Mouse (Mus musculus): ENCODE measurements at regions not wholly inside any gene's neighbourhood (a gene's known extent, or its start where the extent isn't known, plus 50 kb on each side); places are given as distances from the start of the nearest gene placed in this dataset.

GRCm38 (mm10) chr9:33837666-33838380, 647.9 kb upstream of the Kirrel3 start:
- Histone ChIP-seq H3K9ac (replicated peaks) (no peak overlapping the region), H3K27ac (ENCODE audit: low read depth) (no peak overlapping the region), H3K4me3 (ENCODE audit: low read depth, low read length) (no peak overlapping the region), H3K27me3 (ENCODE audit: insufficient read depth, low read length) (no peaks in the 10 kb centered on the region), H3K9me3 (ENCODE audit: low read length) (no peaks in the 10 kb centered on the region), H3K4me2 (ENCODE audit: low read depth, low read length) (no peak overlapping the region), H3K4me1 (ENCODE audit: insufficient read depth) (no peaks in the 10 kb centered on the region), H3K36me3 (replicated peaks; ENCODE audit: insufficient read depth, low read length) (no peaks in the 10 kb centered on the region)
- ATAC-seq (no peak), DNase-seq (no peak)
- TF ChIP-seq EP300 (IDR thresholded peaks at IDR 0.05; ENCODE audit: low read depth) (no peak), CTCF (IDR thresholded peaks at IDR 0.05; ENCODE audit: low read depth) (no peak)
- WGBS (ENCODE audit: insufficient replicate concordance) = 63% methylated on average over 1 of the region's 1 CpGs

DNA sequence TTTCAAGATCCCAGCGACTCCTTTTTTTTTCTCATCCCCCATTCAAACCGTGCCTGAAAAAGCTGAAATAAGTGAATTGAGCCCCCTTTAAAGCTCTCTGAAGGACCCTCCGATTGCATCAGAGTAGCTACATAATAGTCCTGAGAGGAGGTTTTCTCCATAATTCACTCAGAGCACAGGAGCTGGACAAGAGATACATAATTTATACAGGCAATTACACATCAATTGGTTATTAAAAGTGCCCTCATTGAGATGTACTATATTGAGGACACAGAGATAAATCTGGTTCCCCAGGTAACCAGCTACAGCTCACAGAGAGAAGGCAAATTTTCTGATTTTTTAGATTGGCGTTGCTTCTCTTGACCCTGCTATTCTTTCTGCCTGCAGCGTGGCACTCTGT, 636.1 kb upstream of the Kirrel3 start:
- whole genome bisulfite sequencing (ENCODE audit: insufficient replicate concordance) = 74% methylated on average over 5 of the region's 5 CpGs
- Histone ChIP-seq H3K27ac (ENCODE audit: low read depth) (no peak overlapping the region), H3K36me3 (replicated peaks; ENCODE audit: insufficient read depth, low read length) (no peaks in the 10 kb centered on the region), H3K4me2 (ENCODE audit: low read depth, low read length) (no peak overlapping the region), H3K9me3 (ENCODE audit: low read length) (no peaks in the 10 kb centered on the region), H3K27me3 (ENCODE audit: insufficient read depth, low read length) (no peaks in the 10 kb centered on the region), H3K4me3 (ENCODE audit: low read depth, low read length) (no peak overlapping the region), H3K4me1 (ENCODE audit: insufficient read depth) (no peaks in the 10 kb centered on the region), H3K9ac (replicated peaks) (no peak overlapping the region)
- TF ChIP-seq CTCF (IDR thresholded peaks at IDR 0.05; ENCODE audit: low read depth) (no peak), EP300 (IDR thresholded peaks at IDR 0.05; ENCODE audit: low read depth) (no peak)
- DNase-seq = no peak
- no peak for ATAC-seq

GRCm38 (mm10) chr9:33850024-33850423, 635.7 kb upstream of the Kirrel3 start:
- no peak for ATAC-seq
- no peak for DNase-seq
- Histone ChIP-seq H3K4me1 (ENCODE audit: insufficient read depth) (no peaks in the 10 kb centered on the region), H3K36me3 (replicated peaks; ENCODE audit: insufficient read depth, low read length) (no peaks in the 10 kb centered on the region), H3K4me2 (ENCODE audit: low read depth, low read length) (no peak overlapping the region), H3K4me3 (ENCODE audit: low read depth, low read length) (no peak overlapping the region), H3K9me3 (ENCODE audit: low read length) (no peaks in the 10 kb centered on the region), H3K27ac (ENCODE audit: low read depth) (no peak overlapping the region), H3K27me3 (ENCODE audit: insufficient read depth, low read length) (no peaks in the 10 kb centered on the region), H3K9ac (replicated peaks) (no peak overlapping the region)
- TF ChIP-seq CTCF (IDR thresholded peaks at IDR 0.05; ENCODE audit: low read depth) (no peak), EP300 (IDR thresholded peaks at IDR 0.05; ENCODE audit: low read depth) (no peak)
- WGBS (ENCODE audit: insufficient replicate concordance) = 80% methylated on average over 7 of the region's 7 CpGs

DNA sequence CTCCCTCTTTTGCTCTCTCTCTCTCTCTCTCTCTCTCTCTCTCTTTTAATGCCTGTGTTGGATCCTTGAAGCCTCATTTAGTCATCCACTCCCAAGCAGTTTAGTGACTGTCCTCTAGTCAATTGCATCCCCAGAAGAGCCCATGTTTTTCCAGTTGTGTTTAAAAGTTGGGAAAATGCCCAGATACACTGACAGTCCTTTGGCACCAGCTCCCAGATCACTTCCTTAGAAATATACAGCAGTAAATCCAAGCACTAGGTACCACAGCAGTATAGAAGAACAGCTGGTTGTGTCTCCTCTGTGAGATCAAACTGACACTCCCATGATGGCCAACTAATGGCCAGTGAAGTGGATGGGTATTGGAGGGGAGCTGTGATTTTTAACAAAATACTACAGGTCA, 634.7 kb upstream of the Kirrel3 start:
- ATAC-seq = no peak
- Histone ChIP-seq H3K27me3 (ENCODE audit: insufficient read depth, low read length) (no peaks in the 10 kb centered on the region), H3K9ac (replicated peaks) (no peak overlapping the region), H3K4me3 (ENCODE audit: low read depth, low read length) (no peak overlapping the region), H3K9me3 (ENCODE audit: low read length) (no peaks in the 10 kb centered on the region), H3K4me2 (ENCODE audit: low read depth, low read length) (no peak overlapping the region), H3K4me1 (ENCODE audit: insufficient read depth) (no peaks in the 10 kb centered on the region), H3K36me3 (replicated peaks; ENCODE audit: insufficient read depth, low read length) (no peaks in the 10 kb centered on the region), H3K27ac (ENCODE audit: low read depth) (no peak overlapping the region)
- TF ChIP-seq CTCF (IDR thresholded peaks at IDR 0.05; ENCODE audit: low read depth) (no peak), EP300 (IDR thresholded peaks at IDR 0.05; ENCODE audit: low read depth) (no peak)
- no peak for DNase-seq

- no peak for ATAC-seq
- no peak for DNase-seq
- H3K9ac ChIP-seq (replicated peaks) = no peak overlapping the region
- TF ChIP-seq EP300 (IDR thresholded peaks at IDR 0.05; ENCODE audit: low read depth) = no peak
- TF ChIP-seq CTCF (IDR thresholded peaks at IDR 0.05; ENCODE audit: low read depth) = peak; percentile 36
- WGBS (ENCODE audit: insufficient replicate concordance) = 28% methylated on average over 2 of the region's 2 CpGs
- H3K4me3 ChIP-seq (ENCODE audit: low read depth, low read length) = no peak overlapping the region
- no peaks in the 10 kb centered on the region for H3K27me3 ChIP-seq (ENCODE audit: insufficient read depth, low read length)
- H3K4me1 ChIP-seq (ENCODE audit: insufficient read depth) = no peaks in the 10 kb centered on the region
- H3K36me3 ChIP-seq (replicated peaks; ENCODE audit: insufficient read depth, low read length) = no peaks in the 10 kb centered on the region
- no peaks in the 10 kb centered on the region for H3K9me3 ChIP-seq (ENCODE audit: low read length)
- H3K27ac ChIP-seq (ENCODE audit: low read depth) = no peak overlapping the region
- no peak overlapping the region for H3K4me2 ChIP-seq (ENCODE audit: low read depth, low read length)
Measured at GRCm38 (mm10) chr9:33856169-33856568, 629.5 kb upstream of the Kirrel3 start.

DNA sequence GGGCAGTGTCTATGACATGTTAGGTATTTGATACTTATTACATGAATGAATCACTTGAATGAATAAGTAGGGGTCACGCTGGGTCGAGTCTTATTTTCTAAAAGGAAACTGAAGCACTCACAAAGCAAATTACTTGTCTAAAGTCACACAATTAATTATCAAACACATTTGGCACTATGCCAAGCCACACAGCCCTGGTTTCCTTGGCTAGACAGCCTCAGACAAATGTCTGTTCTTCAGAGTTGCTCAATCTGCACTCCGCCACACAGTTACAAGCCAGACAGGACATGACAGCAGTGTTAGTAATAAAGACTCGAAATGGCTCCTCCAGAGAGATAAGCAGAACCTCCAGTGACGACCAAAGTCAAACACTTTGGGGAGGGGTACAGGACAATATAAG, 627.2 kb upstream of the Kirrel3 start:
- no peaks in the 10 kb centered on the region for H3K36me3 ChIP-seq (replicated peaks; ENCODE audit: insufficient read depth, low read length)
- H3K9me3 ChIP-seq (ENCODE audit: low read length) = no peaks in the 10 kb centered on the region
- ATAC-seq = no peak
- H3K4me1 ChIP-seq (ENCODE audit: insufficient read depth) = no peaks in the 10 kb centered on the region
- no peaks in the 10 kb centered on the region for H3K27me3 ChIP-seq (ENCODE audit: insufficient read depth, low read length)
- TF ChIP-seq CTCF (IDR thresholded peaks at IDR 0.05; ENCODE audit: low read depth) (no peak), EP300 (IDR thresholded peaks at IDR 0.05; ENCODE audit: low read depth) (no peak)
- WGBS (ENCODE audit: insufficient replicate concordance) = 42% methylated on average over 5 of the region's 5 CpGs
- no peak overlapping the region for H3K27ac ChIP-seq (ENCODE audit: low read depth)
- H3K4me3 ChIP-seq (ENCODE audit: low read depth, low read length) = no peak overlapping the region
- no peak for DNase-seq
- no peak overlapping the region for H3K9ac ChIP-seq (replicated peaks)
- no peak overlapping the region for H3K4me2 ChIP-seq (ENCODE audit: low read depth, low read length)

GRCm38 (mm10) chr9:33868666-33869065, 617.0 kb upstream of the Kirrel3 start:
- no peak overlapping the region for H3K4me3 ChIP-seq (ENCODE audit: low read depth, low read length)
- no peaks in the 10 kb centered on the region for H3K36me3 ChIP-seq (replicated peaks; ENCODE audit: insufficient read depth, low read length)
- DNase-seq (no peak), ATAC-seq (no peak)
- H3K9me3 ChIP-seq (ENCODE audit: low read length) = no peaks in the 10 kb centered on the region
- TF ChIP-seq EP300 (IDR thresholded peaks at IDR 0.05; ENCODE audit: low read depth) (no peak), CTCF (IDR thresholded peaks at IDR 0.05; ENCODE audit: low read depth) (no peak)
- no peak overlapping the region for H3K27ac ChIP-seq (ENCODE audit: low read depth)
- 65% methylated on average over 5 of the region's 5 CpGs for WGBS (ENCODE audit: insufficient replicate concordance)
- H3K9ac ChIP-seq (replicated peaks) = no peak overlapping the region
- H3K4me1 ChIP-seq (ENCODE audit: insufficient read depth) = no peaks in the 10 kb centered on the region
- no peak overlapping the region for H3K4me2 ChIP-seq (ENCODE audit: low read depth, low read length)
- no peaks in the 10 kb centered on the region for H3K27me3 ChIP-seq (ENCODE audit: insufficient read depth, low read length)

Data from liver, postnatal 0 days (tissue).